Mouse (Mus musculus): ENCODE measurements around the gene Klrd1. TPM values are rescaled to one million over a fixed set of nuclear protein-coding genes. Genes with fewer than 3 reads are reported as not detected.
"Not testable (repeated sequence)": the region's sequence is repeated elsewhere in the genome, so short reads cannot be mapped to it uniquely, and the experiment has no call there.

The Klrd1 gene
- total RNA-seq (2015): 0.78 TPM in 1 of 2 replicates, not detected in the other
- total RNA-seq (2017): 2.3 and 2.5 TPM in 2 replicates

GRCm38 (mm10) chr6:129591508-129591907 lies at the start of gene Klrd1:
Klrd1 (plus strand) TSS chr6:129591782.
- ATAC-seq (replicated peaks; ENCODE audit: poor library complexity): peak; percentile 99

GRCm38 (mm10) chr6:129541931-129542330 lies 49.7 kb upstream of the Klrd1 start:
- ATAC-seq (replicated peaks; ENCODE audit: poor library complexity): no peak

- no peak for ATAC-seq (replicated peaks; ENCODE audit: poor library complexity)
Observed at GRCm38 (mm10) chr6:129542540-129542939, 49.0 kb upstream of the Klrd1 start.

GRCm38 (mm10) chr6:129543709-129544606 lies 47.6 kb upstream of the Klrd1 start:
- peak; percentile 86 for ATAC-seq (replicated peaks; ENCODE audit: poor library complexity)

GRCm38 (mm10) chr6:129547277-129547676 lies 44.3 kb upstream of the Klrd1 start:
- no peak for ATAC-seq (replicated peaks; ENCODE audit: poor library complexity)

- ATAC-seq (replicated peaks; ENCODE audit: poor library complexity): peak; percentile 68
Observed at GRCm38 (mm10) chr6:129548009-129548408, 43.6 kb upstream of the Klrd1 start.

- ATAC-seq (replicated peaks; ENCODE audit: poor library complexity): peak; percentile 78
Observed at GRCm38 (mm10) chr6:129557298-129558023, 34.1 kb upstream of the Klrd1 start.

GRCm38 (mm10) chr6:129558946-129559640 lies 32.5 kb upstream of the Klrd1 start:
- peak; percentile 97 for ATAC-seq (replicated peaks; ENCODE audit: poor library complexity)

GRCm38 (mm10) chr6:129559641-129560027 lies 31.9 kb upstream of the Klrd1 start:
- no peak for ATAC-seq (replicated peaks; ENCODE audit: poor library complexity)

GRCm38 (mm10) chr6:129565257-129565656 lies 26.3 kb upstream of the Klrd1 start:
- peak; percentile 93 for ATAC-seq (replicated peaks; ENCODE audit: poor library complexity)

GRCm38 (mm10) chr6:129575315-129575714 lies 16.3 kb upstream of the Klrd1 start:
- peak; percentile 87 for ATAC-seq (replicated peaks; ENCODE audit: poor library complexity)

GRCm38 (mm10) chr6:129577605-129578004 lies 14.0 kb upstream of the Klrd1 start, which contains the start of gene Klre1:
Klre1 (plus strand) TSS chr6:129577905.
- ATAC-seq (replicated peaks; ENCODE audit: poor library complexity): no peak

- peak; percentile 82 for ATAC-seq (replicated peaks; ENCODE audit: poor library complexity)
Observed at GRCm38 (mm10) chr6:129581274-129581673, 10.3 kb upstream of the Klrd1 start.

GRCm38 (mm10) chr6:129581896-129582295 lies 9.7 kb upstream of the Klrd1 start:
- peak; percentile 67 for ATAC-seq (replicated peaks; ENCODE audit: poor library complexity)

- peak; percentile 37; the same call in 1 of the 2 replicates for ATAC-seq (replicated peaks; ENCODE audit: poor library complexity)
Observed at GRCm38 (mm10) chr6:129583014-129583413, 8.6 kb upstream of the Klrd1 start.

- peak; percentile 94 for ATAC-seq (replicated peaks; ENCODE audit: poor library complexity)
Observed at GRCm38 (mm10) chr6:129608372-129608771, 16.8 kb downstream of the Klrd1 start.

- peak; percentile 80 for ATAC-seq (replicated peaks; ENCODE audit: poor library complexity)
Observed at GRCm38 (mm10) chr6:129623735-129624134, 32.2 kb downstream of the Klrd1 start, which contains the start of gene Klrk1. Klrk1 (minus strand) TSS chr6:129623864.

- ATAC-seq (replicated peaks; ENCODE audit: poor library complexity): 0 out of 2 replicates have a peak, but pooled peaks have one; percentile 42
Observed at GRCm38 (mm10) chr6:129631046-129631445, 39.5 kb downstream of the Klrd1 start.

- not testable (repeated sequence) for ATAC-seq (replicated peaks; ENCODE audit: poor library complexity)
Observed at GRCm38 (mm10) chr6:129643237-129643636, 51.7 kb downstream of the Klrd1 start, which contains the start of gene Klrc3. Klrc3 (minus strand) TSS chr6:129643337.

GRCm38 (mm10) chr6:129644054-129644453 lies 52.5 kb downstream of the Klrd1 start:
- not testable (repeated sequence) for ATAC-seq (replicated peaks; ENCODE audit: poor library complexity)

Data from megakaryocyte progenitor cell, adult 5-6 weeks (primary cell).